Mouse (Mus musculus): Measurements from ENCODE around the gene Enc1. TPM values are rescaled to one million over a fixed set of nuclear protein-coding genes. Genes with fewer than 3 reads are reported as not detected.

Enc1 gene
- 3.7 and 3.9 TPM in 2 replicates for total RNA-seq (2012; rRNA removed)
- 5.5 and 6.4 TPM in 2 replicates for total RNA-seq (2014; rRNA removed)
- 6.1 and 7.0 TPM in 2 replicates for polyA plus RNA-seq (2012; ENCODE audit: insufficient read length, low read depth)

GRCm38 (mm10) chr13:97240965-97241786 lies at the start of gene Enc1:
Gene Enc1 (plus strand): TSS chr13:97241105.
- dilution Hi-C loops (cut with MboI; ENCODE audit: extremely low pct_ligation_motif_present, extremely low pct_unique_long_range_greater_than_20kb, low sequenced_read_pairs), result no loop called here
- H3K36me3 ChIP-seq (replicated peaks in 1 of 2; ENCODE audit: control insufficient read depth in 1 of 2, insufficient read depth in 1 of 2, low read length in 1 of 2), result peaks cover 9 to 15% of the 10 kb centered on the region in 2 experiments
- no peaks in the 10 kb centered on the region for H3K27me3 ChIP-seq (replicated peaks)
- peak; percentile 87 for DNase-seq (ENCODE audit: extremely low read depth)
- peak within 1 kb of the TSS; percentile 90 for H3K4me2 ChIP-seq (ENCODE audit: insufficient read depth, low read depth, poor library complexity, severe bottlenecking)
- H3K9me3 ChIP-seq (replicated peaks; ENCODE audit: low read length), result no peaks in the 10 kb centered on the region
- peak within 1 kb of the TSS; percentile 62 to 80 (median 74) for H3K4me3 ChIP-seq (replicated peaks in 1 of 3; ENCODE audit: low read depth in 2 of 3, low read length in 2 of 3, poor library complexity in 1 of 3)
- peak within 1 kb of the TSS; percentile 58 for H3K9ac ChIP-seq (ENCODE audit: insufficient read depth, low read depth)
- no peak within 1 kb of the TSS for H3K27ac ChIP-seq (ENCODE audit: insufficient read depth, low read depth)
- in situ Hi-C loops (cut with MboI; ENCODE audit: low pct_ligation_motif_present, low pct_unique_long_range_greater_than_20kb, low sequenced_read_pairs), result no loop called here
- no peaks in the 10 kb centered on the region; the same call in 1 of the 2 replicates for H3K79me2 ChIP-seq (replicated peaks; ENCODE audit: control insufficient read depth, extremely low read depth, insufficient read depth, poor library complexity, severe bottlenecking)
- H3K4me1 ChIP-seq (ENCODE audit: control insufficient read depth in 1 of 2, insufficient read depth in 2 of 2), result peaks cover 0 to 16% of the 10 kb centered on the region in 2 experiments; a peak in 2 of 4 replicates
- TF ChIP-seq ZKSCAN1 (IDR thresholded peaks at IDR 0.05; ENCODE audit: borderline replicate concordance, low read depth, low read length) (no peak), MAX (IDR thresholded peaks at IDR 0.05; ENCODE audit: low read length) (0 out of 2 replicates have a peak, but pooled peaks have one; percentile 54), MYC (IDR thresholded peaks at IDR 0.05; ENCODE audit: low read depth, low read length) (no peak), IRF4 (IDR thresholded peaks at IDR 0.05; ENCODE audit: low read depth, low read length) (no peak; the same call in 1 of the 2 replicates), ELF1 (IDR thresholded peaks at IDR 0.05; ENCODE audit: low read depth, low read length) (peak; percentile 58; the same call in 1 of the 2 replicates), TBP (conservative IDR thresholded peaks at IDR 0.05; ENCODE audit: low read depth, low read length) (peak; percentile 67), SMC3 (IDR thresholded peaks at IDR 0.05; ENCODE audit: low read depth, low read length) (peak; percentile 66), SIN3A (IDR thresholded peaks at IDR 0.05; ENCODE audit: low read length) (peak; percentile 53; the same call in 1 of the 2 replicates), JUND (conservative IDR thresholded peaks at IDR 0.05; ENCODE audit: low read depth, low read length) (no peak), E2F4 (IDR thresholded peaks at IDR 0.05; ENCODE audit: insufficient replicate concordance, low read depth, low read length) (no peak), JUN (IDR thresholded peaks at IDR 0.05; ENCODE audit: insufficient read depth, low read depth, low read length) (no peak), MXI1 (IDR thresholded peaks at IDR 0.05; ENCODE audit: low read depth, low read length) (peak; percentile 69), CTCF (conservative IDR thresholded peaks at IDR 0.05 in 1 of 2, IDR thresholded peaks at IDR 0.05 in 1 of 2; ENCODE audit: low read depth in 2 of 2, low read length in 2 of 2) (peak in 1 of 2 experiments; percentile 75; a peak in 2 of 4 replicates), CHD1 (IDR thresholded peaks at IDR 0.05; ENCODE audit: low read depth, low read length) (no peak), HCFC1 (IDR thresholded peaks at IDR 0.05; ENCODE audit: low read depth, low read length) (peak; percentile 43), TCF12 (IDR thresholded peaks at IDR 0.05; ENCODE audit: low read depth, low read length) (peak; percentile 84), POLR2A (IDR thresholded peaks at IDR 0.05; ENCODE audit: low read depth, low read length) (peak; percentile 96), ZC3H11A (IDR thresholded peaks at IDR 0.05; ENCODE audit: low read depth, low read length) (no peak), GABPA (IDR thresholded peaks at IDR 0.05; ENCODE audit: insufficient replicate concordance, low read depth, low read length) (no peak), MAFK (IDR thresholded peaks at IDR 0.05; ENCODE audit: insufficient replicate concordance, low read length) (no peak), ZMIZ1 (IDR thresholded peaks at IDR 0.05; ENCODE audit: low read depth, low read length) (peak; percentile 94), PAX5 (IDR thresholded peaks at IDR 0.05; ENCODE audit: low read length) (no peak), KAT2A (IDR thresholded peaks at IDR 0.05; ENCODE audit: insufficient replicate concordance, low read length) (0 out of 2 replicates have a peak, but pooled peaks have one; percentile 27), POLR2AphosphoS2 (IDR thresholded peaks at IDR 0.05; ENCODE audit: low read depth, low read length) (peak; percentile 35; the same call in 1 of the 2 replicates), UBTF (IDR thresholded peaks at IDR 0.05; ENCODE audit: low read depth, low read length) (peak; percentile 100), RAD21 (IDR thresholded peaks at IDR 0.05; ENCODE audit: low read depth, low read length) (peak; percentile 24), RCOR1 (conservative IDR thresholded peaks at IDR 0.05; ENCODE audit: low read depth, low read length) (no peak), ZNF384 (IDR thresholded peaks at IDR 0.05; ENCODE audit: low read depth, low read length) (no peak), USF1 (IDR thresholded peaks at IDR 0.05; ENCODE audit: low read depth, low read length) (no peak), NELFE (IDR thresholded peaks at IDR 0.05; ENCODE audit: low read depth, low read length) (peak; percentile 82; the same call in 1 of the 2 replicates), NRF1 (IDR thresholded peaks at IDR 0.05; ENCODE audit: low read depth, low read length) (peak; percentile 77), MAZ (IDR thresholded peaks at IDR 0.05; ENCODE audit: low read depth, low read length) (peak; percentile 96), BHLHE40 (IDR thresholded peaks at IDR 0.05; ENCODE audit: low read depth, low read length) (peak; percentile 50), EP300 (IDR thresholded peaks at IDR 0.05; ENCODE audit: low read length) (no peak), CHD2 (IDR thresholded peaks at IDR 0.05; ENCODE audit: low read length) (no peak), MEF2A (IDR thresholded peaks at IDR 0.05; ENCODE audit: borderline replicate concordance, low read depth, low read length) (peak; percentile 51; the same call in 1 of the 2 replicates), USF2 (conservative IDR thresholded peaks at IDR 0.05; ENCODE audit: low read depth, low read length) (no peak), ETS1 (conservative IDR thresholded peaks at IDR 0.05; ENCODE audit: low read depth, low read length) (no peak)

Measured in CH12.LX (cell line).